Mouse (Mus musculus) layer of hippocampus, postnatal 36 days (tissue): ENCODE results near the gene Bnip3. TPM values are rescaled to one million over a fixed set of nuclear protein-coding genes. Genes with fewer than 3 reads are reported as not detected.

Experiments used
- DNase-seq, 2 experiments: peaks; one replicate each; pipeline ENCODE4 v3.0.0; 2022
- total RNA-seq, 2 experiments: library from RNA; stranded (reverse); gene quantifications; 2 replicates each; pipeline ENCODE4 v1.2.3; 2021

The Bnip3 gene
- total RNA-seq, 2 experiments from 2014 or later = 116 TPM

GRCm38 (mm10) chr7:138843421-138843820, 65.9 kb downstream of the Bnip3 start:
- DNase-seq = no peak

GRCm38 (mm10) chr7:138841436-138842151, 67.7 kb downstream of the Bnip3 start:
- DNase-seq = no peak

Other genes with a start within 250 kb of the Bnip3 start
- 10 to 100 TPM; 62.9 to 64.2 TPM for gene Ppp2r2d, start 63.4 kb downstream of the Bnip3 start, total RNA-seq
- 10 to 100 TPM; 45.5 to 51.6 TPM for gene Mapk1ip1, start 63.2 kb downstream of the Bnip3 start, total RNA-seq
- 10 to 100 TPM; 49.3 to 54.3 TPM for gene Jakmip3, start 31.2 kb upstream of the Bnip3 start, total RNA-seq
- gene Dpysl4, start 176.5 kb upstream of the Bnip3 start, total RNA-seq = 10 to 100 TPM; 48.3 to 58.7 TPM